Mouse (Mus musculus): Measurements from ENCODE around the gene Vmn2r7. TPM values are rescaled to one million over a fixed set of nuclear protein-coding genes. Genes with fewer than 3 reads are reported as not detected.
"Not testable (repeated sequence)": the region's sequence is repeated elsewhere in the genome, so short reads cannot be mapped to it uniquely, and the experiment has no call there.

Gene Vmn2r7
- total RNA-seq (2021), result not detected
- long read RNA-seq, experiment 1, result 0 reads
- long read RNA-seq, experiment 2, result 0 reads

DNA sequence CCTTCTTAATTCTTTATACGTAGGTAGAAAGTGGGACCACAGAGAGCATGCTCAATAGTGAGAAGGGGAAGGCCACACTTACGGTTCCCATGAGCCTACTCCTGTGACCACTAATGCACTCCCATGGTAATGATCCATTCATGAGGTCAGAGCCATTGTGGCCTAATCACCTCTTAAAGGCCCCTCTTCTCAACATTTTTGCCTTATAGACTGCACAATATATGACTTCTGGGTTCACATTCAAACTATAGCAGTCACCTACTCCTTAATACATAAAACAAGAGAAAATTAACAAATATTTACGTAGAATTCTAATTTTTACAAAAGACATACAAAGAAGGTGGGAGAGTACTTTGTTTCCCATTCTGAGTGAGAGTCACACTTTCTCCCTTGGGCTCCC is at the start of gene Vmn2r7:
Gene Vmn2r7 (minus strand): TSS at position 101 of the 400 bp plus-strand sequence.
- not testable (repeated sequence) for DNase-seq (ENCODE audit: low spot score in 2 of 2)

- DNase-seq (ENCODE audit: low spot score in 2 of 2), result no peak
These were observed 45.2 kb upstream of the Vmn2r7 start for GRCm38 (mm10) chr3:64889725-64890124.

DNA sequence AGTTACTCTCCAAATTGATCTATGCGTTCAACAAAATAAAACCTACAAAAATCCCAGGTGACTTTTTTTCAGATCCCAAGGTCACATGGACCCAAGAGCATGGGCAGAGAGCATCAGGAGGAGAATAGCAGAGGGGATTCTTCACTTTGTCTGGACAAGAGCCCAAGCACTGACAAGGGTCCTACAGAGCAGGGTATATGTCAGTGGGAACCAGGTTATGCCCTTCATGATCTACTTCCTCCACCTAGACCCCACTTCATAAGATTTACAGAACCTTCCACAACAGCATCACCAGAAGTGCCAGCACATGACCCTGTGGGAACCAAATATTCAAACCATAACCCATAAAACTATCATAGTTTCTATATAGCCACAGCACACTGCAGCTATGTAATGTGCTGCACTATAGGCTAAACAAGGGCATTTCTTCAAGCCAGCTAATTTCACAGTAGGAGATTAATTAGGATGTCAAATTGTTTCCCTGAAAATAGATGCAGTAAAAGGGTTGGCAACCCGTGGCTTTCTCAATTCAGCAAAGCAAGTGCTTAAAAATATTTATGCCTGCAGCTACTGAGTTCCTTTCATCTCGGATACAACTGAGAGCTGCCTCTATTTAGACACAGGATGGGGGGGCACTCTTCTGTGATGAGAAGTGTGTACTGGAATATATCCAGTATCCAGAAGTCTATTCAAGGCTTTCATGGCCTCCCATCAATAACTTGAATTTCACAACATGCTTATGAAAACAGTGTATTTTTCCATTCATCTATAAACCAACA is 33.8 kb upstream of the Vmn2r7 start:
- no peak for DNase-seq (ENCODE audit: low spot score in 2 of 2)

- DNase-seq (ENCODE audit: low spot score in 2 of 2), result no peak
These were observed 32.1 kb upstream of the Vmn2r7 start for GRCm38 (mm10) chr3:64876669-64877068.

GRCm38 (mm10) chr3:64842881-64843280 is 1.7 kb downstream of the Vmn2r7 start:
- no peak for DNase-seq (ENCODE audit: low spot score in 2 of 2)

GRCm38 (mm10) chr3:64842299-64842698 is 2.3 kb downstream of the Vmn2r7 start:
- peak in 1 of 2 experiments; percentile 17 for DNase-seq (ENCODE audit: low spot score in 2 of 2)

DNA sequence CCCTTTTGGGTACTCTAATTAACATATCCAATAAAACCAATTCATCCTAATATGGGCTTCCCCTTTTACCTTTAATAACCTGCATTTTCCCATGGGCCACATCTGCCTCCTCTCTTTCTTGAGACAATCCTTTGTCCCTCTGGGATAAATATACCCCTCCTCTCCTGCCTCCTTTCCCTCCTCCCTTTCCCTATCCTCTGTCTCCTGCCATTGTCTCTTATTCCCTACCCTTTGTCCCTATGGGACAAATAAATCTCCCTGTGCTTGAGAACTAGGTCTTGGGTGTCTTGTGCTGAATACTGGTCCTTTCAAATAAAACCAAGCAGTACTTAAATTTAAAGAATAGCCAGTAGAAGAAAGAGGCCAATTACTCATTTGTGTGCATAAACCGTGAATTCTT is 13.4 kb downstream of the Vmn2r7 start:
- DNase-seq (ENCODE audit: low spot score in 2 of 2), result no peak

DNA sequence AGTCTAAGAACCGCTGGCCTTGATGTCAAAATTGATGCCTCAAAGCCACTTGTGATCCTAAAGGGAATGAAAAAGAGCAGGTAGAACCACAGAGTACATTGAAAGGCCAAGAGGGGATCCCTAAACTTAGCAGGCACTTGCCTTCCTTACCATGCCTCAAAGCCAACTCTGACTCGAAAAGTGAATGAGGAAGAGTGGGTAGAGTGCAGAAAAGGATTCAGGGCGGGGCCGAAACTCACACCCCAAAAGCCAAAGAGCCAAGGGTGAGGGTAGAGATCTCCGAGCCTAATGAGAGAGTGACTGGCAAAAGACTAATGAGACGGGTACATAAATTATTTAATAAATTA is 53.3 kb downstream of the Vmn2r7 start:
- DNase-seq (ENCODE audit: low spot score in 2 of 2), result no peak

DNA sequence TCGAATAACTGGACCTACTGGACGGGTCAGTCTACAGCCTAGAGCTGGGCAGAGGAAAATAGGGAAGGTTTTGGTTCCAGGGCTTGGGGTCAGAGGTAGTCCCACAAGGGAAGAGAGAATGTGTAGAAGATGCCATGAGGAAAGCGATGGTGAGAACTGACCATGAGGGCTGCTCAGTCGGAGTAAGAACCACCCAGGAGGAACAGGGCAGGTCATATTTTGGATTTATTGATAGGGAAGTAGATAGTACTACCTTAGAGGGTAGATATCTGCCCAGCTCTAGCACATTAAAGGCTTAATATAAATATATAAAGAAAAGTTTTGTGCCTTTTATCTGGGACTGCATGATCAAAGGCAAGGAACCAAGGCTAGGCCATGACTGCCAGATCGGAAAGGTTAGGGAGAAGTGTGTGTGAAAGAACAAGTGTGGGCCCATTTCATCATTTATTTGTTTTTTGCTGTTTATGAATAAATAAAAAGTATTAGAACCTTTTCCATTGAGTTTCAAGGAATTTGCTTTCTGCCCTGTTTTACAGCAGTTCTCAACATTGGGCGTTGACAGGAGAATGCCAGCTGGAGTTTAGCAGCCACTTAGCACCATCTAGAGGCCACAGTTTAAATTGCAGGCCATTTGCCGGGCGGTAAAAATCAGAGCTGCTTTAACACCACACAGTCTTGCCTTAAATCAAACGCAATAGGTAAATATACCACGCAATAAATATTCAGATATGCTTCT is 53.9 kb downstream of the Vmn2r7 start:
- peak in 1 of 2 experiments; percentile 30 for DNase-seq (ENCODE audit: low spot score in 2 of 2)

GRCm38 (mm10) chr3:64782901-64783300 is 61.7 kb downstream of the Vmn2r7 start:
- no peak for DNase-seq (ENCODE audit: low spot score in 2 of 2)

DNA sequence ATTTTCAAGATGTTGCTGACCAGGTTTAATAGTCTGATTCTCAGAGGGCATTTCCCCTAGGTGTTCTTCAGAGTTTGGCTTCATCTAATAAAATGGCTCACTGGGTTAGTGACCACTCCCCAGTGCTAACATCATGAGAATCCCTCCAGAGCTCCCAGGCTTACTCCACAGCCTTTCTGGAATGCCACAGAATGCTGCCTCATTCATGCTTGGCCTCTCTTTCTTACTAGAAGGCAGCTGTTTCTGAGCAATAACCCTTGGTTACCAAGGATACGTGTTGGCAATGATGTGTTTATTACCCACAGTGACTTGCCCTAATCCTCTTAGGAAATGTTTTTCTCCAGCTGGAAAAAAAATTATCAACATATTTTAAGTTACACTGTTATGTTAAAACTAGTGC is 72.4 kb downstream of the Vmn2r7 start:
- no peak for DNase-seq (ENCODE audit: low spot score in 2 of 2)

GRCm38 (mm10) chr3:64756145-64756544 is 88.4 kb downstream of the Vmn2r7 start:
- DNase-seq (ENCODE audit: low spot score in 2 of 2), result no peak

DNA sequence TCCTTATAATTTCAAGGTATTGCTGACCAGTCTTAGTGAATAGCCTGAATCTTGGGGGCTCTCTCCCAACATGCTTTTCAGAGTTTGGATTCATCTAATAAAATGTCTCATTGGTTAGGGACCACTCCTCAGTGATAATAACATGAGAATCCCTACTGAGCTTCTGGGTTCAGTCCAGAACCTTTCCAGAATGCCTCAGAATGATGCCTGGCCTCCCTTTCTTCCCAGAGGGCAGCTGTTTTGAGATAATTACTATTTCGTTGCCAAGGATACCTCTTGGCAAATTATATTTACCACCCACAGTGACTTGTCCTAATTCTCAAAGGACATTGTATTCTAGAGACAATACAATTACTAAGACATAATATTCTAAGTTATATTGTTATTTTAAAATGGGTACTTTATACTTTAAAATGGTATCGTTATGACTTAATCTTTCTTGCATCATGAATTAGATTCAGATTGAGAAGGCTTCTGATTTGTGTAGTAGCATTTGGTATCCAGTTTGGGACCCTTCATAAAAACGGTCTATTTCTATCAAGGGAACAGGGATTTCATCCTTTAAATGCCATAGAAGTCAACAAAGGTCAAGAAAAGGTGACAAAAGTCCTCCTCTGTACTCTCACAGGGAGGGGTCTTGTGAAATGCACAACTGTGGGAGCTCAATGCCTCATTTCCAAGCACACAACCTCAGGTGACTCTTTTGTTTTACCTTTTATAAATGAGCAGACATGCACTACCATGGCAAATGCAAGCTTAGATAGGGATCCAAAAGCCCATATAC is 117.2 kb downstream of the Vmn2r7 start:
- DNase-seq (ENCODE audit: low spot score in 2 of 2), result not testable (repeated sequence)

DNA sequence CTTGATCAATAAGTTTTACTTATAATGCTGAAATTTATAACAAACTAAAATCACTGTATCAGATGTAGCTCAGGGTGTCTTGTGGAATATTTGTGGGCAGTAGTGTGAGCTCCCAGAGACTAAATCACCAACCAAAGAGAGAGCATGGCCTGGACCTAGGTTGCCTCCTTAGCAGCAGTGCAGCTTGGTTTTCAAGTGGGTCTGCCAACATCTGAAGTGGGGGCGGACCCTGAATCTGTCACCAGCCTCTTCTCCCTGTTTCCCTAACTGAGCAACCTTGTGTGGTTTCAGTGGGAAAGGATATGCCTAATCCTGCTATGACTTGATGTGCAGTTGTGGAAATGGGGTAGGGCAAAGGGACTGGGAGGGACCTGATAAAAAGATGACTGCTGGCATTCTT is 118.8 kb downstream of the Vmn2r7 start:
- not testable (repeated sequence) for DNase-seq (ENCODE audit: low spot score in 2 of 2)

DNA sequence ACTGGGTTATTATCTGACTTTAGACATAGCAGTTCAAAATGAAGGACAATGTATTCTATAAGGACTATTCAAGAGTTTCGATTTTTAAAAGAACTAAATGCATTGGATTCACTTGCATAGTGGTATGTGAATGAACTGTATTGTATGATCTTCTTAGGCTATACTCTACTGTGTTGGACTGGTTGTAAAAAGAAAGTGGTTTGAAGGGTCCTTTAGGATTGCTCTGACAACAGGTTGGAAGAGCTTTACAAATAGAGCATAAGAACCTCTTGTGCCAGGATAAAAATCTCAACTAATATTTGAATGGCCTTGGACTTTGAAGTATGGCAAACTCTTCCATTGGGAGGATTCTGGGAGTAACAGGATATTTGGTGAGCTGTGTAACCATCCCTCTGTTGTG is 168.5 kb downstream of the Vmn2r7 start:
- not testable (repeated sequence) for DNase-seq (ENCODE audit: low spot score in 2 of 2)
